Mouse (Mus musculus) MEL (cell line): ENCODE results near the gene Macrod1. TPM values are rescaled to one million over a fixed set of nuclear protein-coding genes. Genes with fewer than 3 reads are reported as not detected.

Experiments
- DNase-seq: peaks from one replicate; pipeline ENCODE4 v3.0.0; 2011; ENCODE audit warnings: low read depth, low spot score
- H3K27ac ChIP-seq: 2 replicates; pipeline ENCODE4 v1.5.1; 2012; ENCODE audit warnings: low read depth, mild to moderate bottlenecking, control low read depth, low read length, moderate library complexity; ENCODE audit not compliant: control insufficient read depth
- H3K27me3 ChIP-seq, 2 experiments: fragments of 150-350 bp in 1 of 2; sonication (generic) in 1 of 2; 2 replicates each; pipeline ENCODE4 v1.6.1; 2012; ENCODE audit warnings: low read length in 2 of 2, mild to moderate bottlenecking in 2 of 2, improper control_type of control experiment in 1 of 2, moderate library complexity in 1 of 2; ENCODE audit not compliant: insufficient read depth in 2 of 2, control insufficient read depth in 1 of 2
- H3K36me3 ChIP-seq, 2 experiments: 2 replicates each; pipeline ENCODE4 v1.6.1; 2012 to 2014; ENCODE audit warnings: low read length in 2 of 2, improper control_type of control experiment in 1 of 2, inconsistent platforms in 1 of 2, mild to moderate bottlenecking in 1 of 2; ENCODE audit not compliant: insufficient read depth in 2 of 2, control insufficient read depth in 1 of 2
- H3K4me1 ChIP-seq, 2 experiments: fragments of 150-350 bp in 1 of 2; sonication (generic) in 1 of 2; 2 replicates each; pipeline ENCODE4 v1.6.1; 2012; ENCODE audit warnings: low read length in 2 of 2, improper control_type of control experiment in 1 of 2, mild to moderate bottlenecking in 1 of 2; ENCODE audit not compliant: insufficient read depth in 2 of 2, control insufficient read depth in 1 of 2
- H3K4me3 ChIP-seq, 2 experiments: fragments of 150-350 bp in 1 of 2; sonication (generic) in 1 of 2; 2 replicates each; pipeline ENCODE4 v1.5.1; 2012; ENCODE audit warnings: low read depth in 2 of 2, low read length in 2 of 2, mild to moderate bottlenecking in 2 of 2, moderate library complexity in 2 of 2, control low read depth in 1 of 2, improper control_type of control experiment in 1 of 2; ENCODE audit not compliant: control insufficient read depth in 1 of 2, insufficient read depth in 1 of 2
- H3K79me2 ChIP-seq: 2 replicates; pipeline ENCODE4 v1.6.1; 2012; ENCODE audit warnings: mild to moderate bottlenecking, low read length, moderate library complexity; ENCODE audit not compliant: control insufficient read depth, poor library complexity, insufficient read depth
- H3K9ac ChIP-seq: 2 replicates; pipeline ENCODE4 v1.6.1; 2012; ENCODE audit warnings: low read depth, mild to moderate bottlenecking, control low read depth, low read length, moderate library complexity; ENCODE audit not compliant: control insufficient read depth, poor library complexity, severe bottlenecking
- H3K9me3 ChIP-seq: fragments of 150-350 bp; sonication (generic); replicated peaks from 2 replicates; pipeline ENCODE4 v1.6.1; 2012; ENCODE audit warnings: mild to moderate bottlenecking, low read length, improper control_type of control experiment, moderate library complexity; ENCODE audit not compliant: insufficient read depth
- CHD1 ChIP-seq: IDR thresholded peaks from 2 replicates; pipeline ENCODE4 v1.6.1; 2012; ENCODE audit warnings: low read depth, mild to moderate bottlenecking, inconsistent platforms, low read length, improper control_type of control experiment
- CHD2 ChIP-seq: IDR thresholded peaks from 2 replicates; pipeline ENCODE4 v1.6.1; 2011; ENCODE audit warnings: low read length, improper control_type of control experiment
- E2F4 ChIP-seq: IDR thresholded peaks from 2 replicates; pipeline ENCODE4 v1.6.1; 2011; ENCODE audit warnings: low read depth, low read length, improper control_type of control experiment, borderline replicate concordance
- ELF1 ChIP-seq: IDR thresholded peaks from 2 replicates; pipeline ENCODE4 v1.6.1; 2014; ENCODE audit warnings: low read depth, mild to moderate bottlenecking, inconsistent platforms, low read length, improper control_type of control experiment, moderate library complexity
- GATA1 ChIP-seq: IDR thresholded peaks from 2 replicates; pipeline ENCODE4 v1.6.1; 2011; ENCODE audit warnings: low read depth, low read length, improper control_type of control experiment
- MAFK ChIP-seq: IDR thresholded peaks from 2 replicates; pipeline ENCODE4 v1.6.1; 2011; ENCODE audit warnings: low read depth, mild to moderate bottlenecking, low read length, improper control_type of control experiment, borderline replicate concordance
- MEF2A ChIP-seq: IDR thresholded peaks from 2 replicates; pipeline ENCODE4 v1.6.1; 2014; ENCODE audit warnings: low read depth, mild to moderate bottlenecking, inconsistent platforms, low read length, improper control_type of control experiment; ENCODE audit not compliant: poor library complexity, insufficient replicate concordance, severe bottlenecking; ENCODE audit errors: extremely low read depth
- MYB ChIP-seq: IDR thresholded peaks from 2 replicates; pipeline ENCODE4 v1.6.1; 2011; ENCODE audit warnings: mild to moderate bottlenecking, low read depth, low read length, improper control_type of control experiment
- NELFE ChIP-seq: IDR thresholded peaks from 2 replicates; pipeline ENCODE4 v1.6.1; 2011; ENCODE audit warnings: low read depth, low read length, improper control_type of control experiment
- NRF1 ChIP-seq: IDR thresholded peaks from 2 replicates; pipeline ENCODE4 v1.6.1; 2014; ENCODE audit warnings: low read depth, mild to moderate bottlenecking, inconsistent platforms, low read length, improper control_type of control experiment, moderate library complexity; ENCODE audit not compliant: poor library complexity, insufficient read depth, severe bottlenecking
- POLR2A ChIP-seq, 2 experiments: IDR thresholded peaks; 2 replicates each; pipeline ENCODE4 v1.6.1; 2011 to 2012; ENCODE audit warnings: low read length in 2 of 2, mild to moderate bottlenecking in 2 of 2, control low read depth in 1 of 2, improper control_type of control experiment in 1 of 2, low read depth in 1 of 2, moderate library complexity in 1 of 2; ENCODE audit not compliant: control insufficient read depth in 1 of 2, insufficient read depth in 1 of 2, poor library complexity in 1 of 2
- POLR2AphosphoS2 ChIP-seq: IDR thresholded peaks from 2 replicates; pipeline ENCODE4 v1.6.1; 2011; ENCODE audit warnings: low read length, improper control_type of control experiment
- SIN3A ChIP-seq: IDR thresholded peaks from 2 replicates; pipeline ENCODE4 v1.6.1; 2012; ENCODE audit warnings: low read length, improper control_type of control experiment, inconsistent platforms
- TAL1 ChIP-seq: IDR thresholded peaks from 2 replicates; pipeline ENCODE4 v1.6.1; 2012; ENCODE audit warnings: mild to moderate bottlenecking, inconsistent platforms, low read length, moderate library complexity, mixed read lengths
- TBP ChIP-seq: IDR thresholded peaks from 2 replicates; pipeline ENCODE4 v1.8.0; 2011; ENCODE audit warnings: low read depth, low read length, improper control_type of control experiment
- USF1 ChIP-seq: IDR thresholded peaks from 2 replicates; pipeline ENCODE4 v1.6.1; 2014; ENCODE audit warnings: low read depth, mild to moderate bottlenecking, inconsistent platforms, low read length, improper control_type of control experiment, moderate library complexity
- ZC3H11A ChIP-seq: IDR thresholded peaks from 2 replicates; pipeline ENCODE4 v1.6.1; 2012; ENCODE audit warnings: low read depth, mild to moderate bottlenecking, inconsistent platforms, low read length, improper control_type of control experiment
- ZNF384 ChIP-seq: IDR thresholded peaks from 2 replicates; pipeline ENCODE4 v1.6.1; 2012; ENCODE audit warnings: low read depth, mild to moderate bottlenecking, inconsistent platforms, low read length, improper control_type of control experiment
- polyA plus RNA-seq, 2 experiments: library from polyadenylated mRNA; stranded (reverse) in 1 of 2; unstranded in 1 of 2; fragments of >175 nt in 1 of 2; fragments of >200 nt in 1 of 2; gene quantifications; 2 replicates each; pipeline versions ENCODE4 v1.2.1 to v1.2.4; 2012; ENCODE audit warnings: low replicate concordance in 2 of 2, low read depth in 1 of 2; ENCODE audit not compliant: insufficient read length in 2 of 2, insufficient read depth in 1 of 2, missing spikeins in 1 of 2
- total RNA-seq: library from RNA; depleted of rRNA; stranded (reverse); fragments of 300-350 nt; gene quantifications from 2 replicates; pipeline ENCODE4 v1.2.3, GENCODE M21; 2012

Macrod1 gene
- total and polyA plus RNA-seq, 3 experiments = 4.5 to 15.7 TPM; not detected in 1

GRCm38 (mm10) chr19:7110097-7110496 lies 53.5 kb downstream of the Macrod1 start:
- Histone ChIP-seq H3K27me3 (no peaks in the 10 kb centered on the region), H3K9ac (no peak overlapping the region), H3K36me3 (no peaks in the 10 kb centered on the region), H3K27ac (no peak overlapping the region), H3K9me3 (no peaks in the 10 kb centered on the region), H3K4me1 (peaks cover 0 to 3% of the 10 kb centered on the region in 2 experiments; a peak in 2 of 4 replicates), H3K4me3 (no peak overlapping the region), H3K79me2 (no peaks in the 10 kb centered on the region)
- DNase-seq = no peak
- no peak for TF ChIP-seq MYB
- no peak for TF ChIP-seq ELF1
- no peak for TF ChIP-seq ZC3H11A
- TF ChIP-seq USF1 = no peak
- TF ChIP-seq MEF2A = no peak
- TF ChIP-seq TAL1 = no peak
- TF ChIP-seq CHD2 = no peak
- TF ChIP-seq SIN3A = no peak
- TF ChIP-seq MAFK = no peak
- no peak for TF ChIP-seq CHD1

GRCm38 (mm10) chr19:7110875-7111274 lies 54.3 kb downstream of the Macrod1 start:
- no peak overlapping the region for H3K4me3 ChIP-seq
- no peaks in the 10 kb centered on the region for H3K79me2 ChIP-seq
- peaks cover 0 to 3% of the 10 kb centered on the region in 2 experiments; a peak in 2 of 4 replicates for H3K4me1 ChIP-seq
- no peak for TF ChIP-seq POLR2AphosphoS2
- TF ChIP-seq TBP = no peak
- TF ChIP-seq POLR2A (IDR thresholded peaks at IDR 0.05; ENCODE audit: control insufficient read depth in 1 of 2, insufficient read depth in 1 of 2, low read depth in 1 of 2, low read length in 2 of 2, poor library complexity in 1 of 2) = no peak
- TF ChIP-seq NRF1 = no peak
- no peak for TF ChIP-seq ZNF384
- TF ChIP-seq E2F4 = no peak
- no peak for TF ChIP-seq CHD2
- no peak for TF ChIP-seq MEF2A
- TF ChIP-seq GATA1 = no peak
- TF ChIP-seq SIN3A = no peak
- no peak for TF ChIP-seq NELFE
- H3K9ac ChIP-seq = no peak overlapping the region
- no peaks in the 10 kb centered on the region for H3K36me3 ChIP-seq
- no peak overlapping the region for H3K27ac ChIP-seq
- DNase-seq = no peak
- H3K9me3 ChIP-seq = no peaks in the 10 kb centered on the region
- H3K27me3 ChIP-seq = no peaks in the 10 kb centered on the region
